Mouse (Mus musculus) embryo, embryonic 9.5 days (tissue): ENCODE measurements around the gene Cul3.
"Not testable (repeated sequence)": the region's sequence is repeated elsewhere in the genome, so short reads cannot be mapped to it uniquely, and the experiment has no call there.

Experiments
- DNase-seq: peaks from one replicate; pipeline ENCODE4 v3.0.0-alpha.2; 2017; ENCODE audit errors: extremely low spot score

Gene Cul3

GRCm38 (mm10) chr1:80340436-80341376 lies at the start of gene Cul3:
TSS of gene Cul3 (minus strand) at chr1:80340480.
- peak; percentile 98 for DNase-seq

- DNase-seq, result no peak
Observed at GRCm38 (mm10) chr1:80389518-80389917, 49.2 kb upstream of the Cul3 start.

- no peak for DNase-seq
Observed at GRCm38 (mm10) chr1:80383613-80384589, 43.6 kb upstream of the Cul3 start.

- DNase-seq, result no peak
Observed at GRCm38 (mm10) chr1:80382928-80383327, 42.6 kb upstream of the Cul3 start.

- no peak for DNase-seq
Observed at GRCm38 (mm10) chr1:80381302-80381701, 41.0 kb upstream of the Cul3 start.

GRCm38 (mm10) chr1:80372010-80372409 lies 31.7 kb upstream of the Cul3 start:
- no peak for DNase-seq

GRCm38 (mm10) chr1:80371189-80371889 lies 31.1 kb upstream of the Cul3 start:
- no peak for DNase-seq

- DNase-seq, result no peak
Observed at GRCm38 (mm10) chr1:80363486-80363885, 23.2 kb upstream of the Cul3 start.

GRCm38 (mm10) chr1:80362946-80363345 lies 22.7 kb upstream of the Cul3 start:
- no peak for DNase-seq

- DNase-seq, result no peak
Observed at GRCm38 (mm10) chr1:80362400-80362799, 22.1 kb upstream of the Cul3 start.

- not testable (repeated sequence) for DNase-seq
Observed at GRCm38 (mm10) chr1:80361771-80362170, 21.5 kb upstream of the Cul3 start.

- DNase-seq, result no peak
Observed at GRCm38 (mm10) chr1:80360038-80360608, 19.8 kb upstream of the Cul3 start.

- peak; percentile 59 for DNase-seq
Observed at GRCm38 (mm10) chr1:80340061-80340435, 232 bp downstream of the Cul3 start.

GRCm38 (mm10) chr1:80339425-80340021 lies 757 bp downstream of the Cul3 start:
- DNase-seq, result peak; percentile 26

GRCm38 (mm10) chr1:80338398-80338797 lies 1.9 kb downstream of the Cul3 start:
- DNase-seq, result no peak

GRCm38 (mm10) chr1:80335726-80336368 lies 4.4 kb downstream of the Cul3 start:
- no peak for DNase-seq

GRCm38 (mm10) chr1:80335118-80335517 lies 5.2 kb downstream of the Cul3 start:
- no peak for DNase-seq

- no peak for DNase-seq
Observed at GRCm38 (mm10) chr1:80330970-80331369, 9.3 kb downstream of the Cul3 start.

- no peak for DNase-seq
Observed at GRCm38 (mm10) chr1:80325761-80326160, 14.5 kb downstream of the Cul3 start.

GRCm38 (mm10) chr1:80324370-80324769 lies 15.9 kb downstream of the Cul3 start:
- no peak for DNase-seq
